Mouse (Mus musculus) limb, embryonic 11.5 days (tissue): ENCODE data around the gene Tmem9. TPM values are rescaled to one million over a fixed set of nuclear protein-coding genes. Genes with fewer than 3 reads are reported as not detected.

Experiments used
- ATAC-seq: fragments of 200-750 bp; cut with Nextera tagmentation; 2 replicates; pipeline ENCODE4 v1.8.0; 2017; ENCODE audit warnings: low read depth; ENCODE audit not compliant: insufficient number of reproducible peaks, low FRiP score, low TSS enrichment
- DNase-seq: peaks from one replicate; pipeline ENCODE4 v3.0.0-alpha.2; 2015; ENCODE audit warnings: low spot score
- H3K27ac ChIP-seq: fragments of 300-500 bp; sonication (generic); replicated peaks from 2 replicates; pipeline ENCODE4 v1.5.1; 2014; ENCODE audit warnings: low read depth, mild to moderate bottlenecking, low read length
- H3K27me3 ChIP-seq: fragments of 300-500 bp; sonication (generic); 2 replicates; pipeline ENCODE4 v1.6.1; 2014; ENCODE audit warnings: mild to moderate bottlenecking, low read length, mixed read lengths; ENCODE audit not compliant: control insufficient read depth, insufficient read depth
- H3K36me3 ChIP-seq: fragments of 300-500 bp; sonication (generic); 2 replicates; pipeline ENCODE4 v1.6.1; 2014; ENCODE audit warnings: mild to moderate bottlenecking, low read length, moderate library complexity, mixed read lengths; ENCODE audit not compliant: control insufficient read depth, insufficient read depth
- H3K4me1 ChIP-seq: fragments of 300-500 bp; sonication (generic); 2 replicates; pipeline ENCODE4 v1.6.1; 2014; ENCODE audit warnings: low read length, mixed read lengths; ENCODE audit not compliant: control insufficient read depth, insufficient read depth
- H3K4me2 ChIP-seq: fragments of 300-500 bp; sonication (generic); 2 replicates; pipeline ENCODE4 v1.6.1; 2014; ENCODE audit warnings: low read depth, mild to moderate bottlenecking, moderate library complexity; ENCODE audit not compliant: severe bottlenecking
- H3K4me3 ChIP-seq: fragments of 300-500 bp; sonication (generic); 2 replicates; pipeline ENCODE4 v1.5.1; 2014; ENCODE audit warnings: low read depth, low read length
- H3K9ac ChIP-seq: fragments of 300-500 bp; sonication (generic); 2 replicates; pipeline ENCODE4 v1.6.1; 2014; ENCODE audit warnings: mild to moderate bottlenecking, low read length
- H3K9me3 ChIP-seq: fragments of 300-500 bp; sonication (generic); 2 replicates; pipeline ENCODE4 v1.6.1; 2016; ENCODE audit warnings: low read length; ENCODE audit not compliant: control insufficient read depth
- WGBS: fragments of 180-500 bp; shearing (Covaris S2); extraction: QIAGEN DNeasy Blood & Tissue Kit; methylation state at CpG from one replicate; pipeline ENCODE4 v1.1.7; 2014; 5-methylcytosine and 5-hydroxymethylcytosine counted together
- polyA plus RNA-seq: library from polyadenylated mRNA; unstranded; fragments of >200 nt; fragmentation: Nextera tagmentation; extraction: Ambion mirVana; gene quantifications from 2 replicates; pipeline ENCODE4 v1.2.1, GENCODE M21; 2014

The Tmem9 gene
- polyA plus RNA-seq, 1 experiment from 2014 or later, result 99.8 TPM

- H3K9me3 ChIP-seq, result no peaks in the 10 kb centered on the region
- DNase-seq (peak; percentile 51), ATAC-seq (no peak)
- WGBS, result 11% methylated on average over 3 of the region's 3 CpGs
- no peak overlapping the region for H3K9ac ChIP-seq
- no peaks in the 10 kb centered on the region for H3K27me3 ChIP-seq
- no peak overlapping the region for H3K4me2 ChIP-seq
- H3K4me3 ChIP-seq, result no peak overlapping the region
- no peak overlapping the region for H3K27ac ChIP-seq
- H3K4me1 ChIP-seq, result no peaks in the 10 kb centered on the region
- H3K36me3 ChIP-seq, result no peaks in the 10 kb centered on the region
These were observed 68.1 kb downstream of the Tmem9 start for GRCm38 (mm10) chr1:136076086-136076485.

- 67% methylated on average over 4 of the region's 4 CpGs for WGBS
- DNase-seq, result no peak
- no peaks in the 10 kb centered on the region for H3K27me3 ChIP-seq
These were observed 69.7 kb downstream of the Tmem9 start for GRCm38 (mm10) chr1:136077656-136078055.

GRCm38 (mm10) chr1:136081161-136081560 is 73.2 kb downstream of the Tmem9 start:
- H3K4me1 ChIP-seq, result no peaks in the 10 kb centered on the region
- no peak overlapping the region for H3K9ac ChIP-seq
- ATAC-seq (no peak), DNase-seq (no peak)
- no peaks in the 10 kb centered on the region for H3K27me3 ChIP-seq
- H3K4me3 ChIP-seq, result no peak overlapping the region
- H3K9me3 ChIP-seq, result no peaks in the 10 kb centered on the region
- H3K27ac ChIP-seq, result no peak overlapping the region
- H3K4me2 ChIP-seq, result no peak overlapping the region
- no peaks in the 10 kb centered on the region for H3K36me3 ChIP-seq
- 95% methylated on average over 1 of the region's 1 CpGs for WGBS

More at GRCm38 (mm10) chr1:136077656-136078055, 69.7 kb downstream of the Tmem9 start:
- Histone ChIP-seq H3K4me2 (no peak overlapping the region), H3K9ac (no peak overlapping the region), H3K4me1 (no peaks in the 10 kb centered on the region), H3K9me3 (no peaks in the 10 kb centered on the region), H3K4me3 (no peak overlapping the region), H3K27ac (no peak overlapping the region), H3K36me3 (no peaks in the 10 kb centered on the region)
- ATAC-seq, result no peak

Other genes starting within 250 kb of the Tmem9 start
- gene Phlda3, start 242.0 kb upstream of the Tmem9 start, polyA plus RNA-seq, result 32.8 and 33.3 TPM in 2 replicates
- gene Tnni1, start 228.7 kb upstream of the Tmem9 start, polyA plus RNA-seq, result 13.7 and 19.4 TPM in 2 replicates
- 4.5 TPM in 2 replicates for gene Lad1, start 189.6 kb upstream of the Tmem9 start, polyA plus RNA-seq
- 6.0 and 7.3 TPM in 2 replicates for gene Tnnt2, start 171.8 kb upstream of the Tmem9 start, polyA plus RNA-seq
- gene Pkp1, start 88.9 kb upstream of the Tmem9 start, polyA plus RNA-seq, result 0.71 and 0.79 TPM in 2 replicates
- gene Igfn1, start 1.8 kb upstream of the Tmem9 start, polyA plus RNA-seq, result 0.13 and 0.17 TPM in 2 replicates
- not detected in 2 replicates for gene Ascl5, start 42.7 kb downstream of the Tmem9 start, polyA plus RNA-seq
- gene Cacna1s, start 44.6 kb downstream of the Tmem9 start, polyA plus RNA-seq, result 0.17 and 0.21 TPM in 2 replicates
- gene Kif21b, start 123.2 kb downstream of the Tmem9 start, polyA plus RNA-seq, result 8.9 and 10.2 TPM in 2 replicates
- gene Mroh3, start 204.7 kb downstream of the Tmem9 start, polyA plus RNA-seq, result 0.33 and 0.40 TPM in 2 replicates
- gene Inava, start 226.1 kb downstream of the Tmem9 start, polyA plus RNA-seq, result 26.8 and 27.8 TPM in 2 replicates